Comparison of ENCODE assay signal across 29 mouse cellular contexts in genomic region chr17:44246153-44246700, GRCm38 (mm10). TPM values are rescaled to one million over a fixed set of nuclear protein-coding genes. Genes with fewer than 3 reads are reported as not detected.
DNase-seq lines count a peak whose midpoint lies in the region; ATAC-seq and TF ChIP-seq lines count a peak whose summit lies in the region.
"Had no signal": no experiment of that assay in that cellular context is flagged by ENCODE, and none has a peak within 500 bp of the region (broad histone marks: within the 10 kb centered on the region; RNA-seq: fewer than 3 reads in every experiment).

No protein-coding gene starts in this region.

- no peak for TF ChIP-seq POLR2A in liver, adult 2 months (IDR thresholded peaks at IDR 0.05; ENCODE audit: extremely low read depth, insufficient read depth, low read length)

- TF ChIP-seq CTCF in liver, adult 2 months (IDR thresholded peaks at IDR 0.05; ENCODE audit: low read depth, low read length), result no peak
- TF ChIP-seq CTCF in lung, postnatal 0 days (IDR thresholded peaks at IDR 0.05), result no peak
- TF ChIP-seq CTCF in intestine, postnatal 0 days (IDR thresholded peaks at IDR 0.05; ENCODE audit: low read depth), result no peak

- H3K9me3 ChIP-seq in lung, postnatal 0 days (ENCODE audit: low read length), result no peaks in the 10 kb centered on the region
- no peaks in the 10 kb centered on the region for H3K9me3 ChIP-seq in intestine, postnatal 0 days (ENCODE audit: control insufficient read depth)
- H3K9me3 ChIP-seq in embryonic facial prominence, embryonic 10.5 days, result no peaks in the 10 kb centered on the region
- H3K9me3 ChIP-seq: hindbrain, embryonic 12.5 days; limb, embryonic 10.5 days; limb, embryonic 15.5 days had no signal

- no peaks in the 10 kb centered on the region for H3K27me3 ChIP-seq in liver, adult 2 months (ENCODE audit: control insufficient read depth, insufficient read depth, low read length)
- no peaks in the 10 kb centered on the region for H3K27me3 ChIP-seq in lung, postnatal 0 days (replicated peaks; ENCODE audit: insufficient read depth, low read length)
- H3K27me3 ChIP-seq in intestine, postnatal 0 days (replicated peaks; ENCODE audit: control insufficient read depth, insufficient read depth, low read length), result no peaks in the 10 kb centered on the region
- H3K27me3 ChIP-seq in embryonic facial prominence, embryonic 10.5 days (replicated peaks; ENCODE audit: low read depth, poor library complexity, severe bottlenecking), result 0 out of 2 replicates have a peak, but pooled peaks cover 17% of the 10 kb centered on the region
- H3K27me3 ChIP-seq: hindbrain, embryonic 12.5 days had no signal

- H3K79me2 ChIP-seq in liver, adult 2 months (ENCODE audit: control insufficient read depth, insufficient read depth, low read length), result no peaks in the 10 kb centered on the region

- WGBS in liver, adult 2 months, result 43% methylated on average over 9 of the region's 9 CpGs
- 50% methylated on average over 9 of the region's 9 CpGs for WGBS in lung, postnatal 0 days
- 63% methylated on average over 9 of the region's 9 CpGs for WGBS in intestine, postnatal 0 days
- 81% methylated on average over 9 of the region's 9 CpGs for WGBS in embryonic facial prominence, embryonic 10.5 days

- no peak overlapping the region for H3K27ac ChIP-seq in liver, adult 2 months (replicated peaks; ENCODE audit: insufficient read depth, low read depth, low read length)
- H3K27ac ChIP-seq in lung, postnatal 0 days (ENCODE audit: low read length), result no peak overlapping the region
- H3K27ac ChIP-seq in intestine, postnatal 0 days (ENCODE audit: low read depth, low read length), result no peak overlapping the region
- no peak overlapping the region for H3K27ac ChIP-seq in embryonic facial prominence, embryonic 10.5 days (replicated peaks)
- H3K27ac ChIP-seq: heart, embryonic 10.5 days; hindbrain, embryonic 12.5 days; hindbrain, postnatal 0 days; limb, embryonic 10.5 days; limb, embryonic 15.5 days; midbrain, embryonic 12.5 days had no signal

- H3K4me1 ChIP-seq in liver, adult 2 months (ENCODE audit: control insufficient read depth, insufficient read depth, low read length), result no peaks in the 10 kb centered on the region
- no peaks in the 10 kb centered on the region for H3K4me1 ChIP-seq in lung, postnatal 0 days (ENCODE audit: insufficient read depth, low read depth, low read length)
- H3K4me1 ChIP-seq in intestine, postnatal 0 days (replicated peaks; ENCODE audit: control insufficient read depth, insufficient read depth, low read length), result no peaks in the 10 kb centered on the region
- peaks cover 5% of the 10 kb centered on the region; the same call in 1 of the 2 replicates for H3K4me1 ChIP-seq in embryonic facial prominence, embryonic 10.5 days
- H3K4me1 ChIP-seq: heart, embryonic 10.5 days; hindbrain, embryonic 12.5 days; midbrain, embryonic 12.5 days had no signal

- no peak overlapping the region for H3K4me3 ChIP-seq in liver, adult 2 months (ENCODE audit: insufficient read depth, low read depth, low read length)
- no peak overlapping the region for H3K4me3 ChIP-seq in lung, postnatal 0 days (ENCODE audit: low read depth, low read length)
- H3K4me3 ChIP-seq in intestine, postnatal 0 days (ENCODE audit: low read depth, low read length), result no peak overlapping the region
- no peak overlapping the region for H3K4me3 ChIP-seq in embryonic facial prominence, embryonic 10.5 days
- H3K4me3 ChIP-seq: heart, embryonic 10.5 days; hindbrain, embryonic 12.5 days; limb, embryonic 10.5 days; limb, embryonic 15.5 days; midbrain, embryonic 12.5 days had no signal

- H3K4me2 ChIP-seq in lung, postnatal 0 days (replicated peaks; ENCODE audit: low read depth, low read length), result no peak overlapping the region
- no peak overlapping the region for H3K4me2 ChIP-seq in intestine, postnatal 0 days (replicated peaks; ENCODE audit: low read depth)
- H3K4me2 ChIP-seq: hindbrain, embryonic 12.5 days; limb, embryonic 15.5 days; lung, embryonic 14.5 days; midbrain, embryonic 12.5 days had no signal

- ATAC-seq in lung, postnatal 0 days, result peak; percentile 73
- ATAC-seq in intestine, postnatal 0 days, result peak; percentile 13; the same call in 1 of the 2 replicates
- ATAC-seq: forebrain, embryonic 16.5 days; hindbrain, postnatal 0 days had no signal

- no peaks in the 10 kb centered on the region for H3K36me3 ChIP-seq in liver, adult 2 months (ENCODE audit: control insufficient read depth, insufficient read depth, low read length)
- 0 out of 2 replicates have a peak, but pooled peaks cover 4% of the 10 kb centered on the region for H3K36me3 ChIP-seq in lung, postnatal 0 days (ENCODE audit: insufficient read depth, low read length)
- peaks cover 17% of the 10 kb centered on the region; the same call in 1 of the 2 replicates for H3K36me3 ChIP-seq in intestine, postnatal 0 days (ENCODE audit: control insufficient read depth, insufficient read depth)
- H3K36me3 ChIP-seq in embryonic facial prominence, embryonic 10.5 days (replicated peaks), result no peaks in the 10 kb centered on the region
- H3K36me3 ChIP-seq: hindbrain, embryonic 12.5 days; limb, embryonic 10.5 days; limb, embryonic 15.5 days; midbrain, embryonic 12.5 days had no signal

- TF ChIP-seq EP300 in lung, postnatal 0 days (IDR thresholded peaks at IDR 0.05), result no peak

- no peak overlapping the region for H3K9ac ChIP-seq in liver, adult 2 months (ENCODE audit: low read depth, low read length)
- H3K9ac ChIP-seq in lung, postnatal 0 days (replicated peaks; ENCODE audit: low read depth), result no peak overlapping the region
- no peak overlapping the region for H3K9ac ChIP-seq in intestine, postnatal 0 days (ENCODE audit: low read depth, low read length)
- H3K9ac ChIP-seq: hindbrain, embryonic 12.5 days; limb, embryonic 15.5 days; lung, embryonic 14.5 days; midbrain, embryonic 12.5 days had no signal

- DNase-seq in liver, adult 2 months (ENCODE audit: extremely low read depth, low read depth, low spot score), result peak; percentile 33
- DNase-seq in liver (no peak), R1 (ENCODE audit: low read depth, low spot score) (peak; percentile 33)
- peak; percentile 78 for DNase-seq in lung, postnatal 0 days (ENCODE audit: low spot score)
- DNase-seq in lung, postnatal 25 days (ENCODE audit: low spot score), result no peak
- no peak for DNase-seq in embryonic facial prominence, embryonic 10.5 days (ENCODE audit: low spot score)
- DNase-seq: adrenal gland, adult 8-10 months; B cell, adult 2 months; cerebellum, adult 8-10 months; cerebellum, postnatal 25 days; gastrocnemius, postnatal 25 days; heart, adult 11 months; heart, postnatal 36 days; kidney, adult 11 months; kidney, postnatal 14 days; layer of hippocampus, adult 9-11 months; lung, embryonic 14.5 days; right cerebral cortex, postnatal 14 days; spleen, adult 18-20 months; thymus, adult 2 months; thymus, postnatal 4 days had no signal

RNA-seq across cellular contexts. Expression of gene Clic5, which starts 57.8 kb away (rescaled TPM):
- 0.37 and 1.0 TPM in 2 replicates for total RNA-seq in liver, adult 2 months (2014; rRNA removed)
- 0.15 and 0.19 TPM in 2 replicates for polyA plus RNA-seq in liver, adult 2 months (2012; rRNA removed)
- polyA plus RNA-seq in lung, postnatal 0 days (2015; fragmentation: Nextera tagmentation; extraction: Ambion mirVana), result 83.6 and 122 TPM in 2 replicates
- 20.8 and 26.8 TPM in 2 replicates for polyA plus RNA-seq in intestine, postnatal 0 days (2015; fragmentation: Nextera tagmentation; extraction: Ambion mirVana)
- polyA plus RNA-seq in embryonic facial prominence, embryonic 10.5 days (2016; fragmentation: Nextera tagmentation; extraction: Ambion mirVana), result 0.11 and 0.39 TPM in 2 replicates

Comparison
In these comparisons a context has a peak if more than half of its experiments do, and no peak if none do; other contexts are left out.
1. DNase-seq: peak in liver, adult 2 months (single experiment), lung, postnatal 0 days (single experiment) and R1 (single experiment); none in liver (single experiment), lung, postnatal 25 days (single experiment) and embryonic facial prominence, embryonic 10.5 days (single experiment).
2. RNA of gene Clic5, which starts 57.8 kb away (polyA plus RNA-seq): 83.6 to 122 TPM in lung, postnatal 0 days and 20.8 to 26.8 TPM in intestine, postnatal 0 days; 0.11 to 0.39 TPM in embryonic facial prominence, embryonic 10.5 days and 0.15 to 0.19 TPM in liver, adult 2 months; every median in the first group is over 10 times any median in the second.